Mouse (Mus musculus): ENCODE results near the gene Pdlim3.
A peak's percentile ranks its signal among the peaks of the same experiment; 100 is the strongest.

Pdlim3 gene

GRCm38 (mm10) chr8:45903659-45904058, 18.4 kb downstream of the Pdlim3 start:
- ATAC-seq (ENCODE audit: insufficient number of reproducible peaks, low FRiP score, low TSS enrichment) = no peak

- ATAC-seq (ENCODE audit: insufficient number of reproducible peaks, low FRiP score, low TSS enrichment) = no peak
Observed at GRCm38 (mm10) chr8:45905591-45906250, 20.5 kb downstream of the Pdlim3 start.

GRCm38 (mm10) chr8:45906251-45906619, 21.0 kb downstream of the Pdlim3 start:
- ATAC-seq (ENCODE audit: insufficient number of reproducible peaks, low FRiP score, low TSS enrichment) = no peak

GRCm38 (mm10) chr8:45913707-45914106, 28.4 kb downstream of the Pdlim3 start:
- ATAC-seq (ENCODE audit: insufficient number of reproducible peaks, low FRiP score, low TSS enrichment) = no peak

- no peak for ATAC-seq (ENCODE audit: insufficient number of reproducible peaks, low FRiP score, low TSS enrichment)
Observed at GRCm38 (mm10) chr8:45916496-45916895, 31.2 kb downstream of the Pdlim3 start.

GRCm38 (mm10) chr8:45917040-45917679, 31.9 kb downstream of the Pdlim3 start:
- no peak for ATAC-seq (ENCODE audit: insufficient number of reproducible peaks, low FRiP score, low TSS enrichment)

GRCm38 (mm10) chr8:45918891-45919290, 33.6 kb downstream of the Pdlim3 start:
- ATAC-seq (ENCODE audit: insufficient number of reproducible peaks, low FRiP score, low TSS enrichment) = no peak

GRCm38 (mm10) chr8:45920392-45920791, 35.1 kb downstream of the Pdlim3 start:
- no peak for ATAC-seq (ENCODE audit: insufficient number of reproducible peaks, low FRiP score, low TSS enrichment)

GRCm38 (mm10) chr8:45922116-45922515, 36.9 kb downstream of the Pdlim3 start:
- no peak for ATAC-seq (ENCODE audit: insufficient number of reproducible peaks, low FRiP score, low TSS enrichment)

GRCm38 (mm10) chr8:45934582-45935014, 49.3 kb downstream of the Pdlim3 start, which contains the start of gene Ccdc110:
TSS of gene Ccdc110 (plus strand) at chr8:45934619.
- peak; percentile 82 for ATAC-seq (ENCODE audit: insufficient number of reproducible peaks, low FRiP score, low TSS enrichment)

GRCm38 (mm10) chr8:45936986-45937385, 51.7 kb downstream of the Pdlim3 start:
- no peak for ATAC-seq (ENCODE audit: insufficient number of reproducible peaks, low FRiP score, low TSS enrichment)

GRCm38 (mm10) chr8:45946283-45946682, 61.0 kb downstream of the Pdlim3 start:
- ATAC-seq (ENCODE audit: insufficient number of reproducible peaks, low FRiP score, low TSS enrichment) = no peak

GRCm38 (mm10) chr8:45950622-45951021, 65.4 kb downstream of the Pdlim3 start:
- ATAC-seq (ENCODE audit: insufficient number of reproducible peaks, low FRiP score, low TSS enrichment) = no peak
